Mouse (Mus musculus) hindbrain, embryonic 13.5 days (tissue): ENCODE data around the gene Gse1. TPM values are rescaled to one million over a fixed set of nuclear protein-coding genes. Genes with fewer than 3 reads are reported as not detected.

ENCODE experiments used
- ATAC-seq: fragments of 200-750 bp; cut with Nextera tagmentation; 2 replicates; pipeline ENCODE4 v1.8.0; 2017; ENCODE audit warnings: moderate TSS enrichment; ENCODE audit not compliant: low FRiP score
- H3K27ac ChIP-seq: fragments of 300-500 bp; sonication (generic); 2 replicates; pipeline ENCODE4 v1.5.1; 2015; ENCODE audit warnings: inconsistent platforms, mild to moderate bottlenecking, moderate library complexity
- H3K27me3 ChIP-seq: fragments of 300-500 bp; sonication (generic); 2 replicates; pipeline ENCODE4 v1.6.1; 2015; ENCODE audit warnings: mild to moderate bottlenecking, inconsistent platforms
- H3K36me3 ChIP-seq: fragments of 300-500 bp; sonication (generic); 2 replicates; pipeline ENCODE4 v1.6.1; 2015; ENCODE audit warnings: mild to moderate bottlenecking, inconsistent platforms
- H3K4me1 ChIP-seq: fragments of 300-500 bp; sonication (generic); replicated peaks from 2 replicates; pipeline ENCODE4 v1.6.1; 2015; ENCODE audit warnings: inconsistent platforms
- H3K4me2 ChIP-seq: fragments of 300-500 bp; sonication (generic); 2 replicates; pipeline ENCODE4 v1.6.1; 2015; ENCODE audit warnings: inconsistent platforms, mild to moderate bottlenecking, moderate library complexity
- H3K4me3 ChIP-seq: fragments of 300-500 bp; sonication (generic); 2 replicates; pipeline ENCODE4 v1.5.1; 2015; ENCODE audit warnings: mild to moderate bottlenecking, inconsistent platforms
- H3K9ac ChIP-seq: fragments of 300-500 bp; sonication (generic); 2 replicates; pipeline ENCODE4 v1.6.1; 2015; ENCODE audit warnings: mild to moderate bottlenecking, inconsistent platforms
- H3K9me3 ChIP-seq: fragments of 300-500 bp; sonication (generic); 2 replicates; pipeline ENCODE4 v1.6.1; 2016; ENCODE audit warnings: inconsistent platforms
- WGBS: fragments of 180-500 bp; shearing (Covaris S2); methylation state at CpG from one replicate; pipeline ENCODE4 v1.1.7; 2015; 5-methylcytosine and 5-hydroxymethylcytosine counted together
- polyA plus RNA-seq: library from polyadenylated mRNA; unstranded; fragments of >200 nt; fragmentation: Nextera tagmentation; extraction: Ambion mirVana; gene quantifications from 2 replicates; pipeline ENCODE4 v1.2.1, GENCODE M21; 2015

Gene Gse1
- polyA plus RNA-seq, 1 experiment from 2014 or later: 22.1 TPM

DNA sequence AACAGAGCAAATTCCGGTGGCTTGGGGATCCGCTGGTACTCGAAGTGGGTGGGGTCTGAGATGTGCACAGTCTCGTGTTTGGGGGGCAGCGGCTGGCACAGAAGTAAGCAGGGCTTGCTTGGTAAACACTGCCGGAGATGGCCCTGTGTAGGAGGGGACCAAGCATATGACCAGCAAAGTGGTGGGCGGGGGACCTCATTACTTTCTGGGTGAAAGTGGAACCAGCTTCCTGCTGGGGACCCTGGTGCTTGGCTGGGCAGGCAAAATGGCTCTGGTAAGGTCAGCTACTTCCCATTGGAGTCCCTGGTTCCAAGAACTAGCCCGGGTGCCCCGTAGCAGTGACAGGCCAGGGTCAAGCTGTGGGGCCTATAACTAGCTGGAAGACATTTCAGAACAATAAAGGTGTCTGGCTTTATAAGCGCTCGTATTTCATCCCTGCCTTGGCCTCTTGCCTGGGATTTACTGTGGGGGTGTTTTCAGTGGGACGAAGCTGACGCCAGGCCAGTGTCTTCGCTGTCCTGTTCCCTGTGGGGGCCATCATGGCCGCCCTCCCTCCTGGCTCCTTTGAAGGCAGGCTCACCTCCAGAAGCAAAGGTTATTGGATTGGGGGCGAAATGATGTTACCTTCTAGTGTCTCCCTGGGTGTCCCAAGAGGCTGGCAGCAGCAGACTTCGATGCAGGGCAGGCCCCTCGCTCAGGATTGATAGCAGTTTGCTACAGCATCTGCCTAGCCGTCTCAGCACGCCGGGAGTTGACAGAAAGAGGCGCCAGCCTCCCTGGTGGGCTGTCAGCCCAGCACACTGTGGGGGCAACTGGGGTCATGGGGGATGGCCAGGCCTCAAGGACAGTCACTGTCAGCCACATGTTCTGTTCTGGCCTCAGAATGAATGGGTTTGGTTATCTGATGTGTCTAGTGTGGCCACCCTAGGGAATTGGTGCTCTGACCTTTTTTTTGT lies 148.9 kb downstream of the Gse1 start:
- ATAC-seq: no peak
- Histone ChIP-seq H3K4me1 (peaks cover 94% of the 10 kb centered on the region), H3K4me2 (no peak overlapping the region), H3K36me3 (no peaks in the 10 kb centered on the region), H3K9ac (peak overlapping the region; percentile 39; the same call in 1 of the 2 replicates), H3K9me3 (no peaks in the 10 kb centered on the region), H3K27ac (peak overlapping the region; percentile 69), H3K27me3 (no peaks in the 10 kb centered on the region), H3K4me3 (no peak overlapping the region)
- WGBS: 32% methylated on average over 22 of the region's 22 CpGs

DNA sequence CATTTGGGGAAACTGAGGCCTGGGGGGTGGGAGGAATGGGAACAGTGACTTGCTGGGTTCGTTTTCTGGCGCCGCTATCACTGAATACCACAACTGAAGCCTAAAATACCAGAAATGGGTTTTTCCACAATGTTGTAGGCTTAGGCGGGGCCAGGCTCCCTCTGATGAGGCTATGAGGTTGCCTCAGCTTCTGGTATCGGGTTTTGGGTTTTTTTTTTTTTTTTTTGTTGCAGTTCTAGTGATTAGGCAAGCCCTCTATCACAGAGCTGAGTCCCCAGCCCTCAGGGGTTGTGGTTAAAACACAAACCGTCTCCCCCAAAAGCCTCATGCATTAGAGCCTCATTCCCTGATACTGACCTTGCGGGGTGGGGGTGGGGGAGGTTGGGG lies 149.5 kb downstream of the Gse1 start:
- no peak for ATAC-seq
- 60% methylated on average over 7 of the region's 7 CpGs for WGBS
- no peaks in the 10 kb centered on the region for H3K36me3 ChIP-seq
- peaks cover 97% of the 10 kb centered on the region for H3K4me1 ChIP-seq
- no peaks in the 10 kb centered on the region for H3K9me3 ChIP-seq
- no peaks in the 10 kb centered on the region for H3K27me3 ChIP-seq
- H3K9ac ChIP-seq: no peak overlapping the region
- H3K4me3 ChIP-seq: no peak overlapping the region
- H3K4me2 ChIP-seq: no peak overlapping the region
- H3K27ac ChIP-seq: peak overlapping the region; percentile 69; the same call in 1 of the 2 replicates

DNA sequence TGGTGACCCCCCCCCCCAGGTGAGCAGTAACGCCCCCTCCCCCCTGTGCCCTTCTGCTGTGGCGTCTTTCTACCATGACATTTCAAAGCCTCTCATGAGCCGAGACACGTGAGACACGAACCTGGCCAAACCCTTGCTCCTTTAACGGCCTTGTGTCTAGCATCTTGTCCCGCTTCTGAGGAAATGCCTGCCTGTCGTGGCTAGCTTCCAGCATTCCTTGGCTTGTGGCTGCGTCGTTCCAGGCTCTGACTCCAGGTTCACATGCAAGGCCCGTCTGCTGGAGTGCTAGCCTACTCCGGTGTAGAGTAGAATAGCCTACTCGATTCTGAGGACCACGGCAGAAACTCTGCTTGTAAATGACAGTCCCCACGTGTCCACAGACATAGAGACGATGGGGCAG lies 150.1 kb downstream of the Gse1 start:
- Histone ChIP-seq H3K36me3 (no peaks in the 10 kb centered on the region), H3K27ac (0 out of 2 replicates have a peak overlapping the region, but pooled peaks have one; percentile 8), H3K4me1 (peaks cover 98% of the 10 kb centered on the region), H3K4me3 (no peak overlapping the region), H3K27me3 (no peaks in the 10 kb centered on the region), H3K9me3 (no peaks in the 10 kb centered on the region), H3K4me2 (no peak overlapping the region), H3K9ac (no peak overlapping the region)
- no peak for ATAC-seq
- 33% methylated on average over 16 of the region's 16 CpGs for WGBS

DNA sequence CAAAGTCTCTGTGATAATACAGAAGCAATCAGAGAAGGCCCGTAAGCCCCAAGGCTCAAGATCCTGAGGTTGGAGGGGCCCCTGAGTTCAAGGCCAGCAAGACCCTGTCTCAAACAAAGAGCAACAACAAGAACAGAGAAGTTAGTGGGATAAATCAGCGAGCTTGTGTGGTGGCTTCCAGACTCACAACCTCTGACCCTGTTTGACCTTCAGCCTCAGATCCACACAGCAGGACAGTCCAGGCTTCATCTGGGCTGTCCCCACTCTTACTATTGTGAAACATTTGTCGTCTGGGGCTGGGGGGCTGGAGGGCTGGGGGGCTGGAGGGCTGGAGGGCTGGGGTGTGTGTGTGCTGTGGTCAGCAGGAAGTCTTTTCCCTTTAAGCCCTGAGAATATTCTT lies 150.8 kb downstream of the Gse1 start:
- Histone ChIP-seq H3K36me3 (no peaks in the 10 kb centered on the region), H3K4me3 (no peak overlapping the region), H3K27ac (no peak overlapping the region), H3K4me1 (peaks cover 98% of the 10 kb centered on the region), H3K9ac (no peak overlapping the region), H3K4me2 (no peak overlapping the region), H3K9me3 (no peaks in the 10 kb centered on the region), H3K27me3 (no peaks in the 10 kb centered on the region)
- ATAC-seq: no peak
- 40% methylated on average over 3 of the region's 3 CpGs for WGBS

DNA sequence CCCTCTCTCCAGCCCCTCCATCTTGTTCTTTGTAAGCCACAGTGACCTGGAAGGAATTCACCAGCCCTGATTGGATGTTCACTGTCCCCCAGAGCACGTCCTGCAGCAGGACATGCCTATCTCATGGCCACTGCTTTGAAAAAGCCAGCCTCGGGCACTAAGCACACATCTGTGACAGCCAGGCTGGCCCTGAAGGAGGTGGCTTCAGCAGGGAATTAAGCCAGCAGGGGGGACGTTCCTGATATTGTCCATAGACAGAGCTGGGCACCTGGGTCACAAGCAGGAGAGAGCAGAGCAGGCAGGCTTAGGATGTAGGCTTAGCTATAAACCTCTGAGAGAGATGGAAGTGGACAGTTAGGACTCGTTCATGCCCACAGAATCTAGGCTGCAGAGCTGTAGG lies 153.6 kb downstream of the Gse1 start:
- H3K27ac ChIP-seq: peak overlapping the region; percentile 89
- H3K4me2 ChIP-seq: no peak overlapping the region
- H3K4me3 ChIP-seq: no peak overlapping the region
- no peaks in the 10 kb centered on the region for H3K27me3 ChIP-seq
- peak overlapping the region; percentile 43; the same call in 1 of the 2 replicates for H3K9ac ChIP-seq
- WGBS: 23% methylated on average over 4 of the region's 4 CpGs
- H3K9me3 ChIP-seq: no peaks in the 10 kb centered on the region
- peaks cover 78% of the 10 kb centered on the region for H3K4me1 ChIP-seq
- no peaks in the 10 kb centered on the region for H3K36me3 ChIP-seq
- ATAC-seq: peak; percentile 1; the same call in 1 of the 2 replicates

DNA sequence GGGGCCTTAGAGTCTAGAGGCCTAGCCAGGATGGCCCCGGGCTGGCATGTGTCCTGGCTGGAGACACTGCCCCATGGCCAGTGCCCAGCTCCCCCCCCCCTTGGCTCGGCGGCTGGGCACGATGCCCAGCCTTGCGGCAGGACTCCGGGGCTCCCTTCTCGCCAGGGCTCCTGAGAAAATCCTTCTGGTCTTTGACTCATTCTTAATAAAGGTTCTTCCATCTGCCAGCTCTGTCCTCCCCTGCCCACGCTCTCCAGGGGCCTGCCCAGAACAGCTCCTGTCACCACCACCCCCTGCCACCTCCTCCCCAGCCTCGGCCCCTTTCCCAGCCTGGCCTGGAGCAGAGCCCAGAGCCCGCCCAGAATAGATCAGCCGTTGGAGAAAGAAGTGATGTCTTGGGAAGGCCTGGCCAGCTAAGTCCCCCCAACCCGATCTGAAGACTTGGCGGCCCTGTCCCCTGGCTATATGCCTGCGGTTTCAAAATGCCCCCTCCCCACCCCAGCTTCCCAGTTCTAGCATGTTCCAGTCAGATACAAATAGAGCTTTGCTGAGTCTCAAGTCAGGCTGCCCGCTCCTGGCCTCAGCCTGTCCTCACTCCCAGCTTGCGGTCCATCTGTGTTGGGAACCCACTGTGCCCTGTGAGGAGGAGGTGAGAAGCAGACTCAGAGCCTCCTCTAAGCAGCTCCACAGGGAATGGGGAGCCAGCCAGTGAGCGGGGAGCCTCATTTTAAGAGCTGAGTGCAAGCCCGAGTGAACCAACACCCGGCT lies 154.4 kb downstream of the Gse1 start:
- Histone ChIP-seq H3K4me2 (no peak overlapping the region), H3K4me1 (peaks cover 76% of the 10 kb centered on the region), H3K36me3 (no peaks in the 10 kb centered on the region), H3K9me3 (no peaks in the 10 kb centered on the region), H3K9ac (peak overlapping the region; percentile 43; the same call in 1 of the 2 replicates), H3K27ac (peak overlapping the region; percentile 89), H3K27me3 (no peaks in the 10 kb centered on the region), H3K4me3 (no peak overlapping the region)
- peak; percentile 86 for ATAC-seq
- 39% methylated on average over 16 of the region's 19 CpGs for WGBS

DNA sequence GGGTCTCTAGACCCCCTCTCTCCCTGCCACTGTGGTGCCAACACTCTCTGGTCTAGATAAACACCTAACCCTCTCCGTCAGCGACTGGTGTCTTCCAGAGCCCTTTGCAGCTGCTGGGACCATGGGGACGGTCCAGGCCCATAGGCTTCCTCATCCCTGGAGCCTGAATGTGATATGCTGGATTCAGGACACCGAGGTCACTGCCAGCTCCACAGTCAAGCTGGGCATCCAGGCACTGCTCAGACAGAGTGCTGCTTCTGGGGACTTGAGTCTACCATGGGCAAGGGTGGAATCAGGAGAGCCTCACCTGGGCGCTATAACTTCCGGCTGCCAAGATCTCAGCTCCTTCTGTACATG lies 154.9 kb downstream of the Gse1 start:
- H3K9ac ChIP-seq: no peak overlapping the region
- H3K27me3 ChIP-seq: no peaks in the 10 kb centered on the region
- ATAC-seq: no peak
- no peak overlapping the region for H3K4me3 ChIP-seq
- H3K4me2 ChIP-seq: no peak overlapping the region
- no peaks in the 10 kb centered on the region for H3K36me3 ChIP-seq
- peak overlapping the region; percentile 89 for H3K27ac ChIP-seq
- 80% methylated on average over 6 of the region's 6 CpGs for WGBS
- H3K9me3 ChIP-seq: no peaks in the 10 kb centered on the region
- peaks cover 76% of the 10 kb centered on the region for H3K4me1 ChIP-seq

DNA sequence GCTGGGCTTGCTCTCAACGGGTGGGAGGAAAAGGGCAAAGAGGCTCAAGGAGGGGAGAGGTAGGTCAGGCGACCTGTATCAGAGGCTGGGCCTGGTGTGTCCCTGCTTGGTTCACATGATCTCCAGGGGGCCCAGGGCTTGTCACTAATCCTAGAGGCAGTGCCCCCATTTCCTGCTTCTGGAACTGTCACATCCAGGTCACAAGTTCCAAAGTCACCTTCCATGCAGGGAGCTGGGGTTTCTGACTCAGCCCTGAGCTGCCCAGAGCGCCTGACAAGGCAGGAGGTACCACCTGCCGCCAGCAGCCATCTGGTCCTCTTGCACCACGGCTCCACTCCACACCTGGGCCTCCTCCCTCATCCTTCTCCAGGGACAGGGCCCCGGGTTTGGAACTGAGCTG lies 155.5 kb downstream of the Gse1 start:
- ATAC-seq: no peak
- no peak overlapping the region for H3K4me3 ChIP-seq
- H3K9me3 ChIP-seq: no peaks in the 10 kb centered on the region
- peak overlapping the region; percentile 89 for H3K27ac ChIP-seq
- no peaks in the 10 kb centered on the region for H3K27me3 ChIP-seq
- H3K36me3 ChIP-seq: no peaks in the 10 kb centered on the region
- 0 out of 2 replicates have a peak overlapping the region, but pooled peaks have one; percentile 46 for H3K9ac ChIP-seq
- WGBS: 28% methylated on average over 6 of the region's 6 CpGs
- no peak overlapping the region for H3K4me2 ChIP-seq
- H3K4me1 ChIP-seq: peaks cover 76% of the 10 kb centered on the region

DNA sequence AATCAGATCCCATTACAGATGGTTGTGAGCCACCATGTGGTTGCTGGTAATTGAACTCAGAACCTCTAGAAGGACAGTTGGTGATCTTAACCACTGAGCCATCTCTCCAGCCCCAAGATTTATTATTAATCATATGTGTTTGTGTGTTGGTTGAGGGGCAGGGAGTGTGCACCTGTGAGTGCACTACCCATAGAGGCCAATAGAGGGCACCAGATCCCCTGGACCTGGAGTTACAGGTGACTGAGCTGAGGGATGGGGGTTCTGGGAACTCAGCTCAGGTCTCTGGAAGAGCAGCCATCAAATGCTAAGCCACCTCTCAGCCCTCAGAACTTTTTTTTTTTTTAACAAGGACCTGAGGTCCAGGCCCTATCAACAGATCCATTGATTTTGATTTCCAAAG lies 156.5 kb downstream of the Gse1 start:
- H3K36me3 ChIP-seq: no peaks in the 10 kb centered on the region
- no peaks in the 10 kb centered on the region for H3K27me3 ChIP-seq
- H3K9me3 ChIP-seq: no peaks in the 10 kb centered on the region
- H3K4me3 ChIP-seq: no peak overlapping the region
- H3K9ac ChIP-seq: no peak overlapping the region
- no peak overlapping the region for H3K4me2 ChIP-seq
- peaks cover 66% of the 10 kb centered on the region for H3K4me1 ChIP-seq
- no peak for ATAC-seq
- H3K27ac ChIP-seq: no peak overlapping the region

DNA sequence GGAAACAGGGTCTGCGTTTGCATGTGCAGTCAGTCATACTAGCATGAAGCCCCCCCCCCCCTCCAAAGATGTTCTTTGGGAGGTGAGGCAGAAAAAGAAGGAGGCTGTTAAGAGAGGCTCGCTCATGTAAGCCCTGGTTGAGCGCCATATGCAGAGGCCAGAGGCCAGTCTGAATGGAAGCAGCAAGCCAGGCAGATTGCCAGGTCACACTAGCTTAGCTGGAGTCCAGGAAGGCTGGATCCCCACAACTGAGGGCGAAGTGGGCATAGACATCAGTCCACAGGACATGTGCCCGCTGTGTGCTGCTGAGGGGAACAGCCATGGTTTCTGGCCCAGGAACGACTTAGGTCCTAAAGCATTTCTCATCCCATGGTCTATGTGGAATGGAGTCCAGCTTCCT lies 160.0 kb downstream of the Gse1 start:
- no peak overlapping the region for H3K4me2 ChIP-seq
- 75% methylated on average over 6 of the region's 6 CpGs for WGBS
- no peak overlapping the region for H3K9ac ChIP-seq
- H3K9me3 ChIP-seq: no peaks in the 10 kb centered on the region
- no peak overlapping the region for H3K27ac ChIP-seq
- ATAC-seq: no peak
- H3K4me3 ChIP-seq: no peak overlapping the region
- H3K27me3 ChIP-seq: peaks cover 6% of the 10 kb centered on the region; the same call in 1 of the 2 replicates
- no peaks in the 10 kb centered on the region for H3K36me3 ChIP-seq
- H3K4me1 ChIP-seq: peaks cover 62% of the 10 kb centered on the region

DNA sequence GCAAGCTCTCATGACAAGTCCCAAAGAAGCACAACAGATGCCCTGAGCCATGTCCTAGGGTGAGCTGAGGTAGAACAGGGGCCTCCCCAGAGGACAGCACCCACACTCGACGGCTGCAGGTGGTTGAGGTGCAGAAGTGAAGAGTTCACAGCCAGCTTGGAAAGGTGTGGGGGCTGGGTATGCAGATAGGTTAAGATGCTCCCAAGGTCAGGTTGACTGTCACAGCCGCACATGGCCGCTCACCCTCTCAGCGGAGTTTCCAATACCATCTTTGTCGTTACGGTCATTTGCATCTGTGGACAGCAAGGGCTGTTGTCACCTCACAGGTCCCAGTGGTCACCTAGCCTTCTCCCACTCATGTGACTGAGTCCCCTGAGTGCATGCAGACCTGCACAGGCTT lies 162.3 kb downstream of the Gse1 start:
- Histone ChIP-seq H3K9me3 (no peaks in the 10 kb centered on the region), H3K27me3 (peaks cover 6% of the 10 kb centered on the region; the same call in 1 of the 2 replicates), H3K36me3 (no peaks in the 10 kb centered on the region), H3K4me1 (peaks cover 65% of the 10 kb centered on the region), H3K27ac (no peak overlapping the region; the same call in 1 of the 2 replicates), H3K4me2 (no peak overlapping the region), H3K4me3 (no peak overlapping the region), H3K9ac (no peak overlapping the region)
- 88% methylated on average over 7 of the region's 7 CpGs for whole genome bisulfite sequencing
- ATAC-seq: no peak

DNA sequence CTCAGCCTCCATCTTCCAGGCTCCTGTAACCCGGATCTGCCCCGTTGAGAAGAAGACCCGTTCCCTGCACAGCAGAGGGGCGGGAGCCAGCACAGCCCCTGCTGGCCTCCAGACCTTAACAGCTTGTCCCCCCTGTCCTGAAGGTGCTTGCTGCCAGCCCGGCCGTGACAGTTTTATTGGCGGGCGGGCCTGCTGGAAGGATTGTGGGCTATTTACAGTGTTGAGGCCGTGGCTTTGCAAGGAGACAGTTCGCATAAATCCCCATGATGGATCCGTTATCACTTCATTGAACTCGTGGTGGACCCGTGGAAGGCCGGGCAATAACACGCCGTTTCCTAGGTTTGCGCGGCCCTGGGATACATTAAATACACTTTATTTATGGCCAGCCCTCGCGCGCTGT lies 163.6 kb downstream of the Gse1 start:
- Histone ChIP-seq H3K27ac (peak overlapping the region; percentile 75), H3K9me3 (no peaks in the 10 kb centered on the region), H3K27me3 (peaks cover 6% of the 10 kb centered on the region; the same call in 1 of the 2 replicates), H3K36me3 (no peaks in the 10 kb centered on the region), H3K4me2 (no peak overlapping the region), H3K4me3 (no peak overlapping the region), H3K4me1 (peaks cover 66% of the 10 kb centered on the region), H3K9ac (peak overlapping the region; percentile 43; the same call in 1 of the 2 replicates)
- ATAC-seq: 0 out of 2 replicates have a peak, but pooled peaks have one; percentile 19
- 37% methylated on average over 21 of the region's 21 CpGs for WGBS
